Mouse (Mus musculus) kidney, adult 2 months (tissue): ENCODE data around the gene Grhpr. TPM values are rescaled to one million over a fixed set of nuclear protein-coding genes. Genes with fewer than 3 reads are reported as not detected.
"Not testable (repeated sequence)": the region's sequence is repeated elsewhere in the genome, so short reads cannot be mapped to it uniquely, and the experiment has no call there.

ENCODE experiments used
- DNase-seq: peaks from one replicate; pipeline ENCODE4 v3.0.0; 2021
- H3K27ac ChIP-seq: fragments of 200-500 bp; 2 replicates; pipeline ENCODE4 v1.5.1; 2012; ENCODE audit warnings: low read depth, low read length, control low read depth, inconsistent platforms; ENCODE audit not compliant: insufficient read depth
- H3K27me3 ChIP-seq: fragments of 200-500 bp; replicated peaks from 2 replicates; pipeline ENCODE4 v1.6.1; 2012; ENCODE audit warnings: mild to moderate bottlenecking, moderate library complexity, low read length, inconsistent platforms; ENCODE audit not compliant: control insufficient read depth, insufficient read depth
- H3K36me3 ChIP-seq: fragments of 200-500 bp; 2 replicates; pipeline ENCODE4 v1.6.1; 2012; ENCODE audit warnings: mild to moderate bottlenecking, moderate library complexity, low read length, inconsistent platforms; ENCODE audit not compliant: control insufficient read depth, insufficient read depth
- H3K4me1 ChIP-seq: fragments of 200-500 bp; 2 replicates; pipeline ENCODE4 v1.6.1; 2011; ENCODE audit warnings: low read length; ENCODE audit not compliant: control insufficient read depth, insufficient read depth
- H3K4me3 ChIP-seq: fragments of 200-500 bp; 2 replicates; pipeline ENCODE4 v1.5.1; 2011; ENCODE audit warnings: mild to moderate bottlenecking, low read depth, low read length, control low read depth; ENCODE audit not compliant: insufficient read depth
- CTCF ChIP-seq: fragments of 200-500 bp; conservative IDR thresholded peaks from 2 replicates; pipeline ENCODE4 v1.5.1; 2011; ENCODE audit warnings: low read depth, mild to moderate bottlenecking, control low read depth, low read length, moderate library complexity, mixed read lengths; ENCODE audit not compliant: insufficient read depth, insufficient read length
- POLR2A ChIP-seq: fragments of 200-500 bp; IDR thresholded peaks from one replicate; pipeline ENCODE4 v1.6.1; 2011; ENCODE audit warnings: low read depth, low read length, control low read depth
- WGBS: fragments of 180-500 bp; shearing (Covaris S2); methylation state at CpG from one replicate; pipeline ENCODE4 v1.1.7; 2018; 5-methylcytosine and 5-hydroxymethylcytosine counted together
- polyA plus RNA-seq: library from polyadenylated mRNA; depleted of rRNA; stranded (reverse); fragments of >200 nt; gene quantifications from 2 replicates; pipeline ENCODE4 v1.2.3, GENCODE M21; 2012

Grhpr gene
- polyA plus RNA-seq, 1 experiment = 342 TPM

DNA sequence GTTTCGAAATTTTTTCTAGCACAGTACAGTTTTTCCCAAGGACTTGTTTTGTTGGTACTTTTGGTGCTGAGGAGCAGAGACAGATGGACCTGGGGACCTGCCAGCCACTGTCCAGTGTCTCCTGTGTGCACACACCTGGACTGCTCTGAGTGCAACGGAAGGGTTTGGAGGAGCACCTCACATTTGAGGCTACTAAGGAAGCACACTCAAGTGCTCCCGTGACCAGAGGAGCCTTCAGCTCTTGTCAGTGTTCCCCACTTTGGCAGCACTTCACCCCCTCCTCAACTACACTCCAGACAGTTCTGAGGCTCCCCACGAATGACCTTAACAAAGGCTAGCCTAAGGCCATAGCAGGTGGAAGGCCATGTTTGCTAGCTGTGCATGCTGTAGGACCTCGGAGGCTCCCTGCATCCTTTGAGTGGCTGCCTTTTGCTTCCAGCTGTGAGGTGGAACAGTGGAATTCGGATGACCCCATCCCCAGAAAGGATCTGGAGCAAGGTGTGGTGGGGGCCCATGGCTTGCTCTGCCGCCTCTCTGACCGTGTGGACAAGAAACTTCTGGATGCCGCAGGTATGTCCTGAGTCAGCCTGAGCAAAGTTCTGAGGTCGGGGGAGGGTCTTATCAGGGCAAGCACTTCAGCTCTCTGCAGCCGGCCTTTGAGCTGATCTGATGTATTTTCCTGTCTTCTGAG is 1.4 kb downstream of the Grhpr start:
- peak overlapping the region; percentile 99 for H3K27ac ChIP-seq
- WGBS = 61% methylated on average over 11 of the region's 11 CpGs
- no peak for TF ChIP-seq CTCF
- TF ChIP-seq POLR2A = no peak
- DNase-seq = peak; percentile 55
- H3K4me1 ChIP-seq = peaks cover 28% of the 10 kb centered on the region
- no peaks in the 10 kb centered on the region for H3K27me3 ChIP-seq
- H3K4me3 ChIP-seq = peak overlapping the region; percentile 92
- no peaks in the 10 kb centered on the region for H3K36me3 ChIP-seq

DNA sequence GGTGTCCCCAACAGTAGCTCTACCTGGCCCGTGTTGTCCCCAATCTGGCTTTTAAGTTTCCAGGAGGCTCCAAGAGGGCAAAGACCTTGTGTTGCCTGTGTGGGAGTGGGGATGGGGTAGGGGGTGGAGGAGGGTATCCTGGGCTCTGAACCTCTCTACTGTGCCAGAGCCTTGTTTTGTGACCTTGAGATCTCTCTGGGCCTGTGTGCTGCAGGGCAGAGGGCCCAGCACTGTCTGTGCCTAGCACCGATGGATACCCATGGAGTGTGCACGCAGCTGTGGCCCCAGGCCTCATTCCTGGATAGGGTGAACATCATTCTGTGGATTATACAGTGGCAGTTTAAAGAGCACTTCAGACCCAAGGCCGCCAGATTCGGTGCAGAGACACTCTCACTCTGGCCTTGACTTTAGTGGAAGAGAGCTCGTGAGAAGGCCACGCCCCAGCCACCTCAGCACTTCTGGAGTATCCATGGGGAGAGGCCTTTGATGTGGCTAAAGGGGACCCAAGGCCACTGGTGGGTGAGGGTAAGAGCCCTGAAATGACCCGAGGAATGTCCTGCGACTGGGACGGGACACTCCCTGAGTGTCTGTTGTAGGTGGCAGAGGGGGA is 2.0 kb downstream of the Grhpr start:
- H3K4me1 ChIP-seq = peaks cover 28% of the 10 kb centered on the region
- WGBS = 59% methylated on average over 10 of the region's 10 CpGs
- DNase-seq = peak; percentile 49
- TF ChIP-seq CTCF (no peak), POLR2A (no peak)
- peak overlapping the region; percentile 92 for H3K4me3 ChIP-seq
- H3K27ac ChIP-seq = no peak overlapping the region; the same call in 1 of the 2 replicates
- no peaks in the 10 kb centered on the region for H3K27me3 ChIP-seq
- no peaks in the 10 kb centered on the region for H3K36me3 ChIP-seq

DNA sequence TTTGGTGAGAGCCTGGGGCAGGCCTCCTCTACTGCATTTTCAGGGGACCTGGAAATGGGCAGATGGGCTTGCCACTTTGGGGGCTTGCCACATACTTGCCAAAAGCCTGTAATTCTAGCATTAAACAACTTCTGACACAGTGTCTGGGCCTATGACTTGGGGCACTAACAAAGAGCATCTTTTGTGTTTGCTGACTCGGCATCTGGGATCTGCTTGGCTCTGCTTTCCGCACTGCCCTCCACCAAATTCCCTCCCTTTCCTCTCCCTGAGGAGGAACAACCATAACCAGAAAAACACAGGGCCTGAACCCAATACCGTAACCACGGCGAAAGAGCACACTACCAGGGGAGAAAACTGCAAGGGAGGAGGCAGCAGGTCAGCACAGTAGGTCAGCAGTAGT is 9.4 kb downstream of the Grhpr start:
- TF ChIP-seq POLR2A (no peak), CTCF (no peak)
- Histone ChIP-seq H3K4me1 (no peaks in the 10 kb centered on the region), H3K27ac (no peak overlapping the region), H3K27me3 (no peaks in the 10 kb centered on the region), H3K36me3 (no peaks in the 10 kb centered on the region; the same call in 1 of the 2 replicates), H3K4me3 (no peak overlapping the region)
- no peak for DNase-seq
- 83% methylated on average over 5 of the region's 5 CpGs for WGBS

DNA sequence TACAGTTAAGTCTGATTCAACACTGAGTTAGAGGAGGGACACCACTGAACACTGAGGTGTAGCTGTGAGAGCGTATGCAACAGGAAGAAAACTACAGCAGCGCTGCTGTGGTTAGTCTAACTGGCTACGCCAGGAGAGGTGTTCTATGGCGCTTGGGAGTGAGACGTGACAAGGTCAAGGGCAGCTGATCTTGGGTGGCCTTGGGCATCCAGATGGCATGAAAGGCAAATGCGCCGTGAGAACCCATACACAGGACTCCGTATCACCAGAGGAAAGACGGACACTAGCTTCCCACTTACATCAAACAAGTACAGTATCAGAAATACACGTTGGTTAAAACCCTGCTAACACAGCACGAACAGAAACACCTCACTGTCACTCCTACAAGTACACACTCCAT is 11.1 kb downstream of the Grhpr start:
- not testable (repeated sequence) for H3K4me1 ChIP-seq, H3K27ac ChIP-seq, H3K27me3 ChIP-seq, DNase-seq, H3K4me3 ChIP-seq, H3K36me3 ChIP-seq
- 82% methylated on average over 11 of the region's 11 CpGs for WGBS

DNA sequence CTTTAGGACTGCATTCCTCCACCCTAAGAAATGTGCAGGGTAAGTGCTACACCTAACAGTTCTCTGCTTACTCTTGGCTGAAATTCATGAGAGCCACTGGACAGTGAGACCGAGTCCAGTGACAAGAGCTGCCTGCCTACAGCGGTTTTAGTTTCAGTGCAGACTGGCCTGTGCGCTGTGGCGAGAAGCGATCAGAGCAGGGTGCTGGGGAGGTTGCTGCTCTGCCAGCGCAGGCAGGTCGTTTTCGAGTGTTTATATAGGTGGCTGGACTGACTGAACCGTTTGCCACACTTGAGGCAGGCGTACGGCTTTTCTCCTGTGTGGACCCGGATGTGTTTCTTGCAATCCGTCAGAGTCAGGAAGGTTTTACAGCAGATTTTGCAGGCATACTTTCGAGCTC is 12.0 kb downstream of the Grhpr start:
- WGBS = 58% methylated on average over 14 of the region's 14 CpGs
- H3K4me1 ChIP-seq, H3K36me3 ChIP-seq, H3K27ac ChIP-seq, H3K27me3 ChIP-seq, H3K4me3 ChIP-seq, DNase-seq: not testable (repeated sequence)

DNA sequence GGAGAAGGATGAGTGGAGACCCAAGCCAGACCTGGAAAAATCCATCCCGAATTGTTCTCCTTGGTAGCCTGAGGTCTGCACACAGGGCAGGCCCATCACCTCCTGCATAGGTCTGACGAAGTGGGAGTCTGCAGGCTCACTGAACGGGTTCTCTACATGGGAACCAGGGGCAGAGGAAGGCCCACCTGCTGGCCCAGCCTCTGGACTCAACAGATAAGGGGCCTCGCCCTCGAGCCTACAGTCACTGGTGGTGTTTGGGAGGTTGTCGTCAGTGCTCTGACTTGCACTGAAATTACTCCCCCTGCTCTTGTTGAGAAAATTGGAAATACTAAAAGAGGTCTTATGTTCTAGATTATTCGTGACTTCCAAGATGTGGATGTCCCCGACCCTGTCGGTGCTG is 12.7 kb downstream of the Grhpr start:
- H3K36me3 ChIP-seq = no peaks in the 10 kb centered on the region; the same call in 1 of the 2 replicates

DNA sequence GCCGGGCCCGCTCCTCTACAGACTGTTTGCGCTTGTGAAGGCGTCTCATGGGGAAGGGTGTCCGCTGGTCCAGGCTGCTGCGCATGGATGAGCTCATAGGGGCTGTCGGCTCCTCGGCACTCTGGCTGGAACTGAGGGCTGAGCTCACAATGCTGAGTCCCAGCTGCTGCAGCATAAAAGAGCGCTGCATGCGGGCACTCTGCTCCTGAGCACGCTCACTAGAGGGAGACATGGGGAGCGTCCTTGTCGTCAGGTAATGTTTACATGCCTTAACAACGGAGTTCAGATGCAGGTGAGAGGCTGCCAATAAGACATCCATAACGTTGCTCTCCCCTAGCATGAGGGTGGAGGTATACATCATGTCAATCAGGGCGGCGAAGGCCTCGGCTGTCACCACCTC is 13.6 kb downstream of the Grhpr start:
- Histone ChIP-seq H3K27ac (no peak overlapping the region), H3K36me3 (no peaks in the 10 kb centered on the region; the same call in 1 of the 2 replicates), H3K27me3 (no peaks in the 10 kb centered on the region), H3K4me3 (no peak overlapping the region), H3K4me1 (peaks cover 3% of the 10 kb centered on the region; the same call in 1 of the 2 replicates)
- 84% methylated on average over 18 of the region's 18 CpGs for WGBS
- TF ChIP-seq POLR2A = no peak
- TF ChIP-seq CTCF = no peak
- no peak for DNase-seq

More for the DNA sequence above, 12.7 kb downstream of the Grhpr start:
- Histone ChIP-seq H3K4me3 (no peak overlapping the region), H3K27ac (no peak overlapping the region), H3K4me1 (peaks cover 3% of the 10 kb centered on the region; the same call in 1 of the 2 replicates), H3K27me3 (no peaks in the 10 kb centered on the region)
- TF ChIP-seq POLR2A (no peak), CTCF (no peak)
- 90% methylated on average over 9 of the region's 9 CpGs for WGBS
- no peak for DNase-seq
